Mouse (Mus musculus) E14TG2a.4 (cell line): ENCODE data around the gene Vldlr.

ENCODE experiments used
- CTCF ChIP-seq: conservative IDR thresholded peaks from 2 replicates; pipeline ENCODE4 v1.5.1; 2014; ENCODE audit warnings: low read length
- POU5F1 ChIP-seq: IDR thresholded peaks from 2 replicates; pipeline ENCODE4 v1.6.1; 2014; ENCODE audit warnings: low read length, borderline replicate concordance

DNA sequence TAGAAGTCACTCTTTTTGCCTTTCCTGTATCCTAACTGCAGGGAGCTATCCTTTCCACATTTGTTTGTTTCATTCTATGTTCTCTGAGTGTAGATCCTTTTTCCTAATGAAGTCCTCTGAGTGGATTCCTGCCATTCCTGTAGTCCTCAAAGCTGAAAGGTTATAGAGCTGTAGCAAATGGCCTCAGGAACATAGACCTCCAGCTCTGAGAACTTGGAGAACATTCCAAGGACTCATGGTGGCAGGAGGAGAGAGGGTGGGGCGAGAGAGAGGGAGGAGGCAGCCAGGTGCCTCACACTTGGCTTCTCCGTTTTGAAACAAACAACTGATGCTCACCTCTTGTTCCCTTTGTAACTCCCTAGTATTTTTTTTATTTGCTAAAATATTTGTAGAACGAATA lies 10.3 kb downstream of the Vldlr start:
- TF ChIP-seq CTCF (no peak), POU5F1 (no peak)
